Comparison of ENCODE assay signal across 9 mouse cellular contexts in genomic region chr16:28793115-28793514, GRCm38 (mm10). TPM values are rescaled to one million over a fixed set of nuclear protein-coding genes. Genes with fewer than 3 reads are reported as not detected.
DNase-seq lines count a peak whose midpoint lies in the region; ATAC-seq and TF ChIP-seq lines count a peak whose summit lies in the region.
"Had no signal": no experiment of that assay in that cellular context is flagged by ENCODE, and none has a peak within 500 bp of the region (broad histone marks: within the 10 kb centered on the region; RNA-seq: fewer than 3 reads in every experiment).

No protein-coding gene starts in this region.

- DNase-seq in kidney, adult 18-20 months: peak; percentile 11
- DNase-seq in kidney, adult 11 months: no peak
- DNase-seq in Patski (ENCODE audit: low read depth, low spot score): no peak
- peak; percentile 52 to 77 for DNase-seq in cerebellum, postnatal 25 days
- peak; percentile 45 for DNase-seq in heart, postnatal 4 days
- peak; percentile 45 for DNase-seq in left cerebral cortex, postnatal 4 days
- DNase-seq in retina, embryonic 14.5 days (ENCODE audit: low spot score): peak; percentile 82
- no peak for DNase-seq in spleen, adult 18-20 months

- TF ChIP-seq CTCF in Patski (IDR thresholded peaks at IDR 0.05): peak; percentile 80

- in situ Hi-C loops in Patski (cut with MboI; ENCODE audit: low pct_unique_long_range_greater_than_20kb): loop anchor here (10.0 kb wide), 1 partner anchor 208 kb away; no protein-coding TSS in a partner anchor

- CTCF ChIA-PET in Patski (lab: Charles Lee): interaction anchor here (0.7 to 2.5 kb wide), 2 partner anchors 201 to 348 kb away, joined by 3 to 6 read pairs; no protein-coding TSS in a partner anchor

- POLR2A ChIA-PET in Patski (lab: Charles Lee): no interaction called here

- H3K27me3 ChIP-seq in Patski: peaks cover 2% of the 10 kb centered on the region
- H3K27me3 ChIP-seq: stomach, embryonic 15.5 days had no signal

- intact Hi-C loops in left cerebral cortex, postnatal 4 days (cut with DNase I): loop anchor here (10.0 kb wide), 1 partner anchor 198 kb away; no protein-coding TSS in a partner anchor

- ATAC-seq in Patski: no peak

RNA-seq across cellular contexts. Expression of gene Fgf12, which starts 40.2 kb away (rescaled TPM):
- not detected for polyA plus RNA-seq in Patski (2021)
- total RNA-seq in heart, postnatal 4 days (2021): 10 to 100 TPM; 32.5 to 42.0 TPM
- total RNA-seq in left cerebral cortex, postnatal 4 days (2021): 100 to 1,000 TPM; 138 to 144 TPM

Comparison
In these comparisons a context has a peak if more than half of its experiments do, and no peak if none do; other contexts are left out.
1. DNase-seq: peak in kidney, adult 18-20 months (single experiment), cerebellum, postnatal 25 days (2 of 2), heart, postnatal 4 days (single experiment), left cerebral cortex, postnatal 4 days (single experiment) and retina, embryonic 14.5 days (single experiment); none in kidney, adult 11 months (single experiment), Patski (single experiment) and spleen, adult 18-20 months (0 of 2).